Mouse (Mus musculus): ENCODE data around the gene Ccdc30. TPM values are rescaled to one million over a fixed set of nuclear protein-coding genes. Genes with fewer than 3 reads are reported as not detected.

The Ccdc30 gene
- total and polyA plus RNA-seq, 3 experiments = 0.41 to 0.52 TPM; not detected in 1

- H3K27me3 ChIP-seq (ENCODE audit: control insufficient read depth, insufficient read depth, low read length) = no peaks in the 10 kb centered on the region
- 27% methylated on average over 6 of the region's 6 CpGs for WGBS
- no peak for TF ChIP-seq POLR2A (IDR thresholded peaks at IDR 0.05; ENCODE audit: insufficient read depth, low read depth, low read length)
- no peak for TF ChIP-seq EP300 (IDR thresholded peaks at IDR 0.05; ENCODE audit: insufficient read depth, low read depth, low read length)
- no peak for TF ChIP-seq CTCF (IDR thresholded peaks at IDR 0.05)
- H3K27ac ChIP-seq = no peak overlapping the region
- intact Hi-C loops (cut with DNase I) = no loop called here
- DNase-seq = no peak
- H3K36me3 ChIP-seq (ENCODE audit: control insufficient read depth, insufficient read depth, low read length) = no peaks in the 10 kb centered on the region
- H3K9ac ChIP-seq (ENCODE audit: low read depth, low read length) = no peak overlapping the region
- H3K4me3 ChIP-seq = no peak overlapping the region
- H3K4me1 ChIP-seq (ENCODE audit: control insufficient read depth, insufficient read depth, low read length) = peaks cover 2% of the 10 kb centered on the region; the same call in 1 of the 2 replicates
- no peaks in the 10 kb centered on the region for H3K79me2 ChIP-seq (replicated peaks; ENCODE audit: control insufficient read depth, insufficient read depth, low read length)
These were observed 2.5 kb downstream of the Ccdc30 start for GRCm38 (mm10) chr4:119412791-119413190.

- H3K27me3 ChIP-seq (ENCODE audit: control insufficient read depth, insufficient read depth, low read length) = no peaks in the 10 kb centered on the region
- no peak for DNase-seq
- H3K9ac ChIP-seq (ENCODE audit: low read depth, low read length) = no peak overlapping the region
- H3K4me1 ChIP-seq (ENCODE audit: control insufficient read depth, insufficient read depth, low read length) = peaks cover 2% of the 10 kb centered on the region; the same call in 1 of the 2 replicates
- H3K27ac ChIP-seq = no peak overlapping the region
- intact Hi-C loops (cut with DNase I) = no loop called here
- H3K36me3 ChIP-seq (ENCODE audit: control insufficient read depth, insufficient read depth, low read length) = no peaks in the 10 kb centered on the region
- TF ChIP-seq EP300 (IDR thresholded peaks at IDR 0.05; ENCODE audit: insufficient read depth, low read depth, low read length) = no peak
- 80% methylated on average over 12 of the region's 12 CpGs for WGBS
- no peaks in the 10 kb centered on the region for H3K79me2 ChIP-seq (replicated peaks; ENCODE audit: control insufficient read depth, insufficient read depth, low read length)
- H3K4me3 ChIP-seq = no peak overlapping the region
These were observed 3.3 kb downstream of the Ccdc30 start for GRCm38 (mm10) chr4:119411877-119412650.

- no peak overlapping the region for H3K4me3 ChIP-seq
- no peaks in the 10 kb centered on the region for H3K79me2 ChIP-seq (replicated peaks; ENCODE audit: control insufficient read depth, insufficient read depth, low read length)
- no peak for TF ChIP-seq CTCF (IDR thresholded peaks at IDR 0.05)
- TF ChIP-seq EP300 (IDR thresholded peaks at IDR 0.05; ENCODE audit: insufficient read depth, low read depth, low read length) = no peak
- no peak for TF ChIP-seq POLR2A (IDR thresholded peaks at IDR 0.05; ENCODE audit: insufficient read depth, low read depth, low read length)
- no peaks in the 10 kb centered on the region for H3K27me3 ChIP-seq (ENCODE audit: control insufficient read depth, insufficient read depth, low read length)
- no peak overlapping the region for H3K9ac ChIP-seq (ENCODE audit: low read depth, low read length)
- WGBS = 86% methylated on average over 2 of the region's 2 CpGs
- intact Hi-C loops (cut with DNase I) = no loop called here
- no peak for DNase-seq
- H3K27ac ChIP-seq = no peak overlapping the region
- no peaks in the 10 kb centered on the region for H3K36me3 ChIP-seq (ENCODE audit: control insufficient read depth, insufficient read depth, low read length)
- no peaks in the 10 kb centered on the region for H3K4me1 ChIP-seq (ENCODE audit: control insufficient read depth, insufficient read depth, low read length)
These were observed 11.9 kb downstream of the Ccdc30 start for GRCm38 (mm10) chr4:119403431-119403830.

GRCm38 (mm10) chr4:119400896-119401295 lies 14.4 kb downstream of the Ccdc30 start:
- Histone ChIP-seq H3K36me3 (ENCODE audit: control insufficient read depth, insufficient read depth, low read length) (no peaks in the 10 kb centered on the region), H3K4me3 (no peak overlapping the region), H3K4me1 (ENCODE audit: control insufficient read depth, insufficient read depth, low read length) (no peaks in the 10 kb centered on the region), H3K9ac (ENCODE audit: low read depth, low read length) (no peak overlapping the region), H3K27me3 (ENCODE audit: control insufficient read depth, insufficient read depth, low read length) (no peaks in the 10 kb centered on the region), H3K79me2 (replicated peaks; ENCODE audit: control insufficient read depth, insufficient read depth, low read length) (no peaks in the 10 kb centered on the region), H3K27ac (no peak overlapping the region)
- no peak for TF ChIP-seq POLR2A (IDR thresholded peaks at IDR 0.05; ENCODE audit: insufficient read depth, low read depth, low read length)
- TF ChIP-seq EP300 (IDR thresholded peaks at IDR 0.05; ENCODE audit: insufficient read depth, low read depth, low read length) = no peak
- TF ChIP-seq CTCF (IDR thresholded peaks at IDR 0.05) = no peak
- 53% methylated on average over 7 of the region's 7 CpGs for WGBS
- DNase-seq = no peak
- intact Hi-C loops (cut with DNase I) = no loop called here

- H3K27me3 ChIP-seq (ENCODE audit: control insufficient read depth, insufficient read depth, low read length) = no peaks in the 10 kb centered on the region
- H3K79me2 ChIP-seq (replicated peaks; ENCODE audit: control insufficient read depth, insufficient read depth, low read length) = no peaks in the 10 kb centered on the region
- H3K4me3 ChIP-seq = no peak overlapping the region
- 77% methylated on average over 7 of the region's 7 CpGs for WGBS
- no peak overlapping the region for H3K9ac ChIP-seq (ENCODE audit: low read depth, low read length)
- TF ChIP-seq EP300 (IDR thresholded peaks at IDR 0.05; ENCODE audit: insufficient read depth, low read depth, low read length) = no peak
- TF ChIP-seq CTCF (IDR thresholded peaks at IDR 0.05) = no peak
- no peak for TF ChIP-seq POLR2A (IDR thresholded peaks at IDR 0.05; ENCODE audit: insufficient read depth, low read depth, low read length)
- intact Hi-C loops (cut with DNase I) = no loop called here
- H3K27ac ChIP-seq = no peak overlapping the region
- DNase-seq = no peak
- no peaks in the 10 kb centered on the region for H3K4me1 ChIP-seq (ENCODE audit: control insufficient read depth, insufficient read depth, low read length)
- H3K36me3 ChIP-seq (ENCODE audit: control insufficient read depth, insufficient read depth, low read length) = no peaks in the 10 kb centered on the region
These were observed 16.6 kb downstream of the Ccdc30 start for GRCm38 (mm10) chr4:119398751-119399150.

GRCm38 (mm10) chr4:119390369-119390768 lies 25.0 kb downstream of the Ccdc30 start:
- no peak overlapping the region for H3K9ac ChIP-seq (ENCODE audit: low read depth, low read length)
- WGBS = 83% methylated on average over 1 of the region's 1 CpGs
- no peaks in the 10 kb centered on the region for H3K36me3 ChIP-seq (ENCODE audit: control insufficient read depth, insufficient read depth, low read length)
- TF ChIP-seq EP300 (IDR thresholded peaks at IDR 0.05; ENCODE audit: insufficient read depth, low read depth, low read length) (no peak), POLR2A (IDR thresholded peaks at IDR 0.05; ENCODE audit: insufficient read depth, low read depth, low read length) (no peak), CTCF (IDR thresholded peaks at IDR 0.05) (peak; percentile 50)
- H3K4me3 ChIP-seq = no peak overlapping the region
- intact Hi-C loops (cut with DNase I) = no loop called here
- no peaks in the 10 kb centered on the region for H3K79me2 ChIP-seq (replicated peaks; ENCODE audit: control insufficient read depth, insufficient read depth, low read length)
- H3K27me3 ChIP-seq (ENCODE audit: control insufficient read depth, insufficient read depth, low read length) = no peaks in the 10 kb centered on the region
- DNase-seq = no peak
- no peak overlapping the region for H3K27ac ChIP-seq
- no peaks in the 10 kb centered on the region for H3K4me1 ChIP-seq (ENCODE audit: control insufficient read depth, insufficient read depth, low read length)
